Mouse (Mus musculus) monocyte, adult 5-6 weeks (primary cell): ENCODE measurements around the gene Med12. TPM values are rescaled to one million over a fixed set of nuclear protein-coding genes. Genes with fewer than 3 reads are reported as not detected.
"Not testable (repeated sequence)": the region's sequence is repeated elsewhere in the genome, so short reads cannot be mapped to it uniquely, and the experiment has no call there.

ENCODE experiments used
- ATAC-seq: fragments of 153-309, 156-312 bp; replicated peaks from 2 replicates; pipeline ENCODE4 v1.8.0; 2017; ENCODE audit warnings: mild to moderate bottlenecking; ENCODE audit not compliant: low TSS enrichment, insufficient number of reproducible peaks, severe bottlenecking, poor library complexity, low FRiP score
- total RNA-seq: library from RNA; stranded (forward); fragments of 200-1000, 200-491, 200-594 nt; gene quantifications from 3 replicates; pipeline ENCODE4 v1.2.3, GENCODE M21; 2017

The Med12 gene
- total RNA-seq, 1 experiment from 2014 or later: 42.5 TPM

DNA sequence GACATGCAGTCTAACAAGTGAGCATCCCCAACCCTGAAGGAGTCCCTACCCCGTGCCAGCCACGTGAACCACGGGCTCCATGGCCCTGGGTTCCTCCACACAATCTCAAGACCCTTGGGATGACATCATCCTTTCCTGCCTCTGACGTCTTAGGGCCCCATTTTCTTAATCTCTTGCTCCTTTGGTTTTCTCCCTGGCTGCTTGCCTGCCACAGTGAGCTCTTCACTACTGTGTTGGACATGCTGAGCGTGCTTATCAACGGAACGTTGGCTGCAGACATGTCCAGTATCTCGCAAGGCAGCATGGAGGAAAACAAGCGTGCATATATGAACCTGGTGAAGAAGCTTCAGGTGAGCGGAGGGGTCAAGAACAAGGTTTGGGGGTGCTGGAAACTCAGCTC lies 16.3 kb downstream of the Med12 start:
- no peak for ATAC-seq

DNA sequence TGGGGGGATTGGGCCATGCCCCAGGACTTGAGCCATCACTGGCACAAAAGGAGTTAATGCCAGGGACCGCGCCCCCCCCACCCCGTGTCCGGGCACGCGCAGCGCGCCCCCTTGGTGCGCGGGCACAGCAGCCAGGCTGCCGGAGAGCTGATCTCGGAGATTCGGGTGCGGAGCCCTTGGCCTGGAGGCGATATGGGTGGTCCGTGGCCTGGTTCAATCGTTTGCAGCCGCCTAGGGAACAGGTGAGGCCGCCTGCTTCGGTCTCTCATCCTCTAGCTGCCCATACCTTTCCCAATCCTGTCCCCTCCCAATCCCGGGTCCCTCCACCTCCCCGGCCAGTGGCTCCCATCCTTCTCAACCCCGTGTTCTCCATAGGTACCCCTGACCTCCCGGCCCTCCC lies 25.2 kb downstream of the Med12 start, which contains the start of gene Nlgn3:
Gene Nlgn3, plus strand, starts transcription at position 114 of the 400 bp plus-strand sequence.
- ATAC-seq: no peak

DNA sequence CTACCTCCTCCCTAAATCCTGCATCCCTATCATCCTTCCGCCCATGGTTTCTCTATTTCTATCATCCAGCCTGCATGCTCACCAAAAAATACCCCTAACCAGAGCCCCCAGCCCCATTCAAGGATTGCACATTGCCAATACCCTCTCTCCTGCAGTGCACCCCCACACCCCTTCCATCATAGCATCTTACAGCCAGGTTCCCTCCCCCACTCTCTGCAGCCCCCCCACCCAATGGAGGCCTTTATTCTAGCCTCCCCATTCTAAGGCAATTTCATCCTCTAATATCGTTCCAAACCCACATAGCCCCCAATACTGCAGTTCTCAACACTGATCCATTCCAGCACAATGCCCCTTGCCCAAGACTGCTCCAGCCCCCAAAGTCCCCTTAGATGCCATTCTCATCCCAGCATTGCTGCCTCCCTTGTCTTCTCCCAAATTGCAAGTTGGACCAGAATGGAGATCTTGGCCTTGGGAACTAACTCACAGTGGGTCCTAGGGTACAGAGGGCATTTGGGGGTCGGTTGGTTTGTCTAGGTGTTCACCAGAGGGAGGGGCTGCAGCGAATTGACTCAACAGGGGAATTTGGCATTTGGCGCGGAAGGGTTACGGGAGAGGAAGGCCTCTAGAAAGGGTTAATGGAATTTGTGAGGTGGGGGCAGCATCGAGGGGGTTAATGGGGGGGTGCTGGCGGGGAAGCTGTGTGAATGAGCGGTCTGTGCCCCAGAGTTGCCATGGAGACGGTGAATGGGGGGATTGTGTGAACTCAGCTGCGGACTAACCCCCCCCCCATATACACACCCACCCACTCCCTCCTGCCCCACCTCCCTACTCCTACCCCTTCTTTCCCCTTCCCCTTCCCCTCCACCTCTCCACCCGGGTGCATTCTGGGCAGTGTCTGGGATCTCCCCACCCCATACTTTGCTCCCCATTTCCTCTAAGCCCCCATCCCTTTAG lies 25.9 kb downstream of the Med12 start:
- no peak for ATAC-seq

DNA sequence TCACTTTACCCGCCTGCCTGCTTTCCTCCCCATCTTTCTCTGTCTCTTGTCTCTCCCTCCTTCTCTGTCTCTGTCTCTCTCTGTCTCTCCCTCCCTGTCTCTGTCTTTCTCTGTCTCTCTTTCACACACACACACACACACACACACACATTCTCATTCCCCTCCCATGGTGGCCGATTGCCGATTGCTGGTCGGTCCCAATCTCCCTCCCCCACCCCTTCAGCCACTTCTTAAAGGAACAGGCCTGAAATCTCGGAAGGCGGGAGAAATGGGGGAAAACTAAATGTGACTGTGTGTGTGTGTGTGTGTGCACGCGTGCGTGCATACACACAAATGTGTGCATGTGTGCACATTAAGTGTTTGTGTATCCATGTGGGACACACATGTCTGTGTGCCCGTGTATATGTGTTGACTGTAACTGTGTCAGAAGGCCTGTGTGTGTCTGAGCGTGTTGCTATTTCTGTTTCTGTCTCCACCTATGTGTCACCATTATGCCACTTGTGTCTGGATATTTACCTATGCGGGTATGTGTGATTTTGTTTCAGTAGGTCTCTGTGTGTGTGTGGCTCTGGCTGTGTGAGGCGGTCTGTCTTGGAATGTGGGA lies 26.7 kb downstream of the Med12 start:
- no peak for ATAC-seq

DNA sequence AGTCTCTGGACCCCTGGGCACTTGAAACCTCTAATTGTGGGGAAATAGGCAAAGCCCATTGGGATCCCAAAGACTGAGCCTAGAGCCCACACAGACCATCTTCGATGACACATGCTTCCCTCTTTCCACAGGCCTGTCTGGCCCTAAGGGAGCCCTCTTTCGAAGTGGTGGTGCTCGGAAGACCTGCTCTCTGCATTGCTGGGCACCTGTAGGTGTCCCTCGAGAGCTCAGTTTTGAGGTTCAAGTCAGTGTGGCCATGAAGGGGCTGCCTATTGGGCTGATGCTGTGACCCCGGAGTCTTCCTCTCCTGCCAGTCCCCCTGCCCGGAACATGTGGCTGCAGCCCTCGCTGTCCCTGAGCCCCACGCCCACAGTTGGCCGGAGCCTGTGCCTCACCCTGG lies 27.8 kb downstream of the Med12 start:
- ATAC-seq: no peak

DNA sequence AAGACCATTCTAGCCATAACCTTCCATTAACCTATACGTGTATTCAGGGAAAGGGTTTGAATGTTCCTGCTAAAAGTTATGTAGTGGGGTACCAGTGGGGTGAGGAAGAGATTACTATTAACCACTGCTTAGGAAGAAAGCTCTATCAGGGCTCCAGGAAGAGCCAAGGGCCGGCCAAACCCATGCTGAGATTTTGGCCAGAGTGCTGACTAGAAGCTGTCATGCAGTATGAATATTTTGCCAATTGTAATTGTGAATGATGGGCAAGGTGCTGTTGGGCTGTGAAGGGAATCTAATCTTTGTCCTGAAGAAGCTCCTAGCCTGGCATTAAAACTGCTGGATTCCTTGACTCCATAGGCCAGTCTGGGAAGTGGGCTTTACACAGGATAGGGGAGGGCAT lies 30.8 kb downstream of the Med12 start:
- no peak for ATAC-seq

DNA sequence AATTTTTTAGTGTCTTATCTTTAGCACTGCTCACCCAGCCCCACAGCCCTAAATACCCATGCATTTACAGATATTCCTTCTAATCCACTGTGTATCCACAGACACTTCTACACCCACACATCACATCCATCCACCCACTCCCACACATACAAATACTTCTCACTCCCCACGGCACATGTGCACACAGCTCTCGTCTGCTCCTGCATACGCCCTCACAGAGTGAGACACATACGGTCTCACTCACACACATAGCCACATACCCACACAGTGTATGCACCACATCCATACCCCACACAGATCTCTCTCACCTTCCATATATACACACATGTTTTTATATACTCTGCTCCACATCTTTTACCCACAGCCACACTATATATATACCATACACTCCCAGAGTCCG lies 35.5 kb downstream of the Med12 start:
- ATAC-seq: no peak

DNA sequence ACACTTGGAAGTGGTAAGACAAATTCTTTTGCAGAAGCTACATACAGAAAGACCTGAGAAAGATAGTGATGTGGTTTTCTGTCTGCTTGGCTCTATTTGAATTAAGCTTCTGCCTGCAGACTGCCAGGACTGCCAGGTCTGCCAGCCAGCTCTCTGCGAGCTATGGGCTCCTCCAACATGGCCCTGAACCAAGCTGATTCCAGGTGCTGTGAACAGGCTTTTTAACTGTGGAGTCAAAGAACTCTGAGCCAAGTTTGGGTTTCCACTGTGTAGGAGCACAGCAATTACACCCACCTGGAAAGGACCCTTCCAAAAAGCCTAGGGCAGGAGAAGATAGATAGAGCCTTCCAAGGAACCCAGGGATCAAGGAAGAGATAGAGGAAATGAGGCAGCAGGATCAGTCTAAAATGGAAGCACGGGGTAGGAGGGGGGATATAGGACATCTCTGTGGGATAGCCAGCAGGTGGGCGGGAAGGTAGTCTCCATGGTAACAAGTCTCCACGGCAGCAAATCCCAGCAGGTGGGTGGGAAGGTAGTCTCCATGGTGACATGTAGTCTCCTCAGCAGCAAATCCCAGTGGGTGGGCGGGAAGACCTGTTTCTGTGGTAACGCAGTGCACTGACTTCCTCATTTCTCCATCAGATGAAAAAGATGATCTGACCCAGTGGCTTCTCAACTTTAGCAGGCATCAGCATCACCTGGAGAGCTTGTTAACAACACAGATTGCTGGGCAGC lies 40.0 kb downstream of the Med12 start:
- ATAC-seq: no peak

DNA sequence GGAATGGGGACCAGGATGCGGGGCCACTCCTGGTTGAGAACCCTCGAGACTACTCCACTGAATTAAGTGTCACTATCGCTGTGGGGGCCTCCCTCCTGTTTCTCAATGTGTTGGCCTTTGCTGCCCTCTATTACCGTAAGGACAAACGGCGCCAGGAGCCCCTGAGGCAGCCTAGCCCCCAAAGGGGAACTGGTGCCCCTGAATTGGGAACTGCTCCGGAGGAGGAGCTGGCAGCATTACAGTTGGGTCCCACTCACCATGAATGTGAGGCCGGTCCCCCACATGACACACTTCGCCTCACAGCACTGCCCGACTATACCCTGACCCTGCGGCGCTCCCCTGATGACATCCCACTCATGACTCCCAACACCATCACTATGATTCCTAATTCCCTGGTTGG lies 45.9 kb downstream of the Med12 start:
- ATAC-seq: no peak

DNA sequence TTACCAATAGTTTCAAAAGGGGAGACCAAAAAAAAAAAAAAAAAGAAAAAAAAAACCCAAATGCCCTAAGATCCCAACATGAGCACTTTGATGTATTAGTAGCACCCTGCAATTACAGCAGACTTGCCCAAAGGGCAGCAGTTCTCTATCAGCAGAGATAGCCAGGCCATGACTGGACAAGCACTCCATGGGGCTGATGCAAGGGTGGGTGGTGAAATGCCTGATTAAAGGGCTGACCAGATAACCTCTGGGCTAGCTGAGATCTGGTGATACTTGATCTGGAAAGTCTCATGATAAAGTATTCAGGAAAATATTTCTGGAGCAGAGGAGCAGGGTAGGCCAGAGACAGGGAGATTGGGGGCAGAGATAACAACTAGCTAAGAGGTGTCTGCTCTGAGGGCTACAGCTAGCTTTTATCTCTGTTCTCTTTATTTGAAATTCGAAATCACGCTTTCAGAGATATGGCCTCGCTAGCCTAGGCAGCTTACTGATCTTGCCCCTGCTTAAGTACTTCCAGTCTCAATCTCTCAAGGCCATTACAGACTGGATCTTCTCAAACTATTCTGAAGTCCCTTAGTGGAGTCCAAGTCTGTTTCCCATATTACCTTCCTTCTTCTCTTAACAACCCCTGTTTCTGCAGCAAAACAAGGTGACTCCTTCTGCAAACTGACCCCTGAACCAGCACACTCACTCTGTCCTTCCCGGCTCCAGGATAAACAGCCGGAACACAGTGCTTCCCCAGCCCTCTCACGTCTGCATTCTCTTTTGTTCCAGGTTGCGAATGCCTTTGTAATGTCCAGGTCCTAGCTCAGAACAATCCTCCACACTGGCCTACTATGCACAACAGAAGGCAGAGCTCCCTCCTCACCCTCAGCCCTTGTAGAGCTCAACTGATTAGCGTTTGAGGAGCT lies 52.4 kb downstream of the Med12 start:
- ATAC-seq: no peak

DNA sequence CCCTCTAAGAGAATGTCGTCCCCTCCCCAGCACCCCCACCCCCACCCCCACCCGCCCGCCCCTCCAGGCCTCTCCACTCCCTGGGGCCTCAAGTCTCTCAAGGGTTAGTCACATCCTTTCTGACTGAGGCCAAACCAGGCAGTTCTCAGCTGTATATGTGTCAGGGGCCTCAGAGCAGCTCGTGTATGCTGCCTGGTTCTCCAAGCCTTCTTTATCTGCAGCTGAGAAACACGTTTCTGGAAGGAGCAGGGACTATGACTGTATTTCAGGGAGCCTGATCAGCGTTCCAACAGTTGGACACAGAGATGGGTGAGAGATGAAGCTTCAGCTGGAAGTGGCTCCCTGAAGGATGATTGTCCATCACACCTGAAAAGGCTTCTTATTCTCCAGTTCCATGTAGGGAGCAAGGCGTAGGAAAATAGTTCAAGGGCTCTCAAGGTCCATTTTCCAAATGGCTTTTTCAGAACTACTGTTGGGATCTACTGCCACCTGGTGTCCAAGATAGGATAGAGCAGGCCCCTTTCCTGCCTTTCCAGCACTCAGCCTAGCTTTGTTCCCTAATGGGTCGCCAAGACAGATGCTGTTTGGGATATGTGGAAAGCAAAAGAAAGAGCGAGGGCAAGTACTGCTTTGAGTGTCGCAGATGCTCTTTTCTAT lies 55.7 kb downstream of the Med12 start:
- no peak for ATAC-seq

DNA sequence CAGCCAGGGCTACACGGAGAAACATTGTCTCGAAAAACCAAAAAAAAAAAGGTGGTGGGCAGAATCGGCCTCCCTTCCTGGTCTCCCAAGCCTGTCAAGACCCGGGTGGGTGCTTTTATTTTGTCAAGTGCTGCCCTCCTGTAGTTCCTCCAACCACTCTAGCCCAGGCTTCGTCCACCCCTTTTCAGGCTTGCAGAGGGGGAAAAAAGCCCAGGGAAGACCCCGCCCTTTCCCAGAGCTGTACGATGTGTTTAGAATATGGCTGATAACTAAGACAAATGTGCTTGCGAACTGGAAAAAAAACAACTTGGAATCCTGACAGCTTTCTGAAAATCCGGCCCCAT lies 58.2 kb downstream of the Med12 start:
- ATAC-seq: no peak

DNA sequence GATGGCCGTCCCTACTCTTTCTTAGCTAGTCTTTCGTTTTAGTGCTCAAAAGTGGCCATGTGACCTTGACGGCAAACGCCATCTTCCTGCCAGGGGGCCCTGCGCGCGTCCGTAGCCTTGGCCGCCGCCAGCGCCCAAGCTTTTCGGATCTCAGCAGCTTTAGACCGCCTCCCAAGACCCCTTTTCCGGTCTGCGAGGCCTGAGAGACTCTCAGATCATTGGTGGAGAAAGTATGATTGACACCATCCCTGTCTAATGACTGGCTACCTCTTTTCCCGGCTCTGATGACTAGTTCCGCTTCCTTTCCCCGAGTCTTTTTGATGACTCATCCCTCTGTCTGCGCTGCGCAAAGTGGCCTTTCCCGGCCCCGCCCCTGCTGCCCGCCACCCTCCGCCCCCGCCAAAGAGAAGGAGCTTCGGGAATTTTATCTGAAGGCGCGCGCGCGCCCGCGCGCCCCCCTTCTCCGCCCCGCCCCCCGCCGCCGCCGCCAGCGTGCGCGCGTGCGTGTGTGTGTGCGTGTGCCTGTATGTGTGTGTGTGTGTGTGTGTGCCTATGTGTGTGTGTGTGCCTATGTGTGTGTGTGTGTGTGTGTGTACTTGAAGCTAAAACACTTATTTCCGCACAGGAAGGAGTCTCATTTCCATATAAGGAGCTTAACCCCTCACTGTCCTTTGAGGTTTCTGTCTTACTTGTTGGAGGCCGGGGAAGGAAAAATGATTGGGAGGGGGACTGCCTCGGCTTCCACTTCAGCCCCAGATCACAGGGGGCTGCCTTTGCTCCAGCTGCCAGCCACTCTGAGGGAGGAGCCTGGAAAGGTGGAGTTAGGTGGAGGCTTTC lies 58.8 kb downstream of the Med12 start:
- peak; percentile 98 for ATAC-seq

DNA sequence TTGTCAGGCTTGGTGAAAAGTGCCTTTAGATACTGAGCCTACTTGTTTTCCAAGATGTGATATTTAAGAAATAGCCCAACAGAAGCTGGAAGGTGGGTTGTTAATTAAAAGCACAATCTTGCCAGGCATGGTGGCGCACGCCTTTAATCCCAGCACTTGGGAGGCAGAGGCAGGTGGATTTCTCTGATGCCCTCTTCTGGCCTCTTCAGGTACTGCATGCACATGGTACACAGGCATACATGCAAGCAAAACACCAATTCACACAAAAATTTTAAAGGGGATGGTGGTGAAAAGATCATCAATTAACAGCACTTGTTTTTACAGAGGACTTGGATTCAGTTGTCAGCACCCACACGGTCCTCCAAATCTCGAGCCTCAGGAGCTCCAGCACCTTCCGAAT lies 60.8 kb downstream of the Med12 start:
- no peak for ATAC-seq

DNA sequence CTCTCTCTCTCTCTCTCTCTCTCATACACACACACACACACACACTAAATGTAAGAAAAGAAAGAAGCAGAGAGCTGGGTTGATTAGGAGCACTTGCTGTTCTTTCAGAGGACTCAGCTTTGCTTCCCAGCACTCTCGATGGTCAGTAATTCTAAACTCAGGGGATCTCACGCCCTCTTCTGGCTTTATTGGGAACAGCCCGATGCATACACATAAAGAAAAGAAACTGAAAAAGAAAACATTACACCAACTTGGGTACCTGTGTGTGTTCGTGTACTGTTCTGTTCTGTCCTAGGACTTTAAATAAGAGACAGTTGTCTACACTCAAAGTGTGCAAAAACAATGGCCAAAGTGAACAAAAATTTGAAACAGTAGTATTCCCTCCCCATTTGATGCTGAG lies 64.8 kb downstream of the Med12 start:
- ATAC-seq: no peak

DNA sequence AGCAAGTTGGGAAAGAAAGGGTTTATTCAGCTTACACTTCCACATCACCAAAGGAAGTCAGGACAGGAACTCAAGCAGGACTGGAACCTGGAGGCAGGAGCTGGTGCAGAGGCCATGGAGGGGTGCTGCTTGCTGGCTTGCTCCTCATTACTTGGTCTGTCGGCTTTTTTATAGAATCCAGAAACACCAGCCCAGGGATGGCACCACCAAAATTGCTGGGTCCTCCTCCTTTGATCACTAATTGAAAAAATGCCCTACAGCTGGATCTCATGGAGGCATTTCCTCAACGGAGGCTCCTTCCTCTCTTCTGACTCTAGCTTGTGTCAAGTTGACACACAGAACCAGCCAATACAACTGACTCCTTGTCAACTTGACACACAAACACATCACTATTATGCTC lies 69.0 kb downstream of the Med12 start:
- not testable (repeated sequence) for ATAC-seq

DNA sequence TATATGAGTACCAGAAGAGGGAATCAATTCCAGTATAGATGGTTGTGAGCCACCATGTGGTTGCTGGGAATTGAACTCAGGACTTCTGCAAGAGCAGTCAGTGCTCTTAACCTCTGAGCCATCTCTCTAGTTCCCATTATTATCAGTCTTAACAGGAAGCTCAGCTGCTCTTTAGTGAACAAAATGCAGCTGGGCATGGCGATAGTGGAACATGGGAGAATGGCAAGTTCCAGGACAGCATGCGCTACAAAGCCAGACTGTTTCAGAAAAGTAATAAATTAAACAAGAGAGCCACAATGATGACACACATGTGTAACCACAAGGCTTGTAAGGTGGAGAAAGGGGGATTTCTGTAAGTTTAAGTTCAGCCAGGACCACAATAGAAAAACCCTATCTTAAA lies 71.6 kb downstream of the Med12 start:
- no peak for ATAC-seq
